Mouse (Mus musculus) midbrain, embryonic 13.5 days (tissue): Measurements from ENCODE around the gene Trak1. TPM values are rescaled to one million over a fixed set of nuclear protein-coding genes. Genes with fewer than 3 reads are reported as not detected.

Experiments
- ATAC-seq: fragments of 200-750 bp; cut with Nextera tagmentation; 2 replicates; pipeline ENCODE4 v1.8.0; 2017; ENCODE audit warnings: mild to moderate bottlenecking, moderate TSS enrichment, moderate library complexity
- H3K27ac ChIP-seq: fragments of 300-500 bp; sonication (generic); 2 replicates; pipeline ENCODE4 v1.5.1; 2015; ENCODE audit warnings: inconsistent platforms, mild to moderate bottlenecking, moderate library complexity
- H3K27me3 ChIP-seq: fragments of 300-500 bp; sonication (generic); 2 replicates; pipeline ENCODE4 v1.6.1; 2015; ENCODE audit warnings: mild to moderate bottlenecking, inconsistent platforms
- H3K36me3 ChIP-seq: fragments of 300-500 bp; sonication (generic); 2 replicates; pipeline ENCODE4 v1.6.1; 2015; ENCODE audit warnings: mild to moderate bottlenecking, inconsistent platforms
- H3K4me1 ChIP-seq: fragments of 300-500 bp; sonication (generic); replicated peaks from 2 replicates; pipeline ENCODE4 v1.6.1; 2015; ENCODE audit warnings: inconsistent platforms
- H3K4me2 ChIP-seq: fragments of 300-500 bp; sonication (generic); replicated peaks from 2 replicates; pipeline ENCODE4 v1.6.1; 2015; ENCODE audit warnings: moderate library complexity, mild to moderate bottlenecking, inconsistent platforms
- H3K4me3 ChIP-seq: fragments of 300-500 bp; sonication (generic); replicated peaks from 2 replicates; pipeline ENCODE4 v1.5.1; 2015; ENCODE audit warnings: mild to moderate bottlenecking, inconsistent platforms
- H3K9ac ChIP-seq: fragments of 300-500 bp; sonication (generic); replicated peaks from 2 replicates; pipeline ENCODE4 v1.6.1; 2015; ENCODE audit warnings: mild to moderate bottlenecking, inconsistent platforms
- H3K9me3 ChIP-seq: fragments of 300-500 bp; sonication (generic); 2 replicates; pipeline ENCODE4 v1.6.1; 2016; ENCODE audit warnings: mild to moderate bottlenecking, inconsistent platforms
- WGBS: fragments of 180-500 bp; shearing (Covaris S2); methylation state at CpG from one replicate; pipeline ENCODE4 v1.1.7; 2015; 5-methylcytosine and 5-hydroxymethylcytosine counted together
- polyA plus RNA-seq: library from polyadenylated mRNA; unstranded; fragments of >200 nt; fragmentation: Nextera tagmentation; extraction: Ambion mirVana; gene quantifications from 2 replicates; pipeline ENCODE4 v1.2.1, GENCODE M21; 2015

Trak1 gene
- polyA plus RNA-seq, 1 experiment from 2014 or later: 44.8 TPM

DNA sequence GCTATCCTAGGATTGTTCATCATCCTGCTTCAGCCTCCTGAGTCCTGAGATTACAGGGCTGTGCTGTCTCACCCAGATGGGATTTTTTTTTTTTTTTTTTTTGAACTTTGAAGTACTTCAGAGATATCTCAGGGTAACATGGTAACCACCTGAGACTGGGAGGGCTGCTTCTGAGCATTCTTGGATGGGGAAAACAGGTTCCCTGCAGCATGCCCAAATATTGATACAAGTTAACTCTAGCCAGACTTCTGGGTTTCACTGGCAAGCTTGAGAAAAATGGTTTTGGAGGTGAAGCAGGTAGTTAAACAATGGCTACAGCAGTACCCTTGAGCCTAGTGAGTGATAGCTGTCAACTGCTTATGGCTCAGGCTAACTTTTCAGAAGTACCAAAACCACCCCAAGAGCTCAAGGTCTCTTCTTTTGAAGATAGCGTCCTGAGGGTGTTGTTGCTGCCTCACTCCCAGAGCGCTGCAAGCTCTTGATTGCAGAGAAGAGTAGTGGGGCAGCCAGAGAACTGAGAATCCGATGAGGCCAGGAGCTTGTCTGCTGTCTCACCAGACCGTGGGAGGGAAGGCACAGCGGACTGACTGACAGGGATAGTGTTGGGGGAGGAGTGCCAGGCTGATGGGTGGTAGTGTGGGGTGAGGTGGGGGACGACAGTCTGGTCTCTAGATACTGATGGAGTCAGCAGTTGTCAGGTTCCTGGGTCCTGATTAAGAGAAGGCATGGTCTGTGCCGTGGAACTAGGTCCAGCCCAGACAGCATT lies 119.8 kb downstream of the Trak1 start:
- ATAC-seq: no peak
- H3K27me3 ChIP-seq: no peaks in the 10 kb centered on the region
- peaks cover 17% of the 10 kb centered on the region for H3K36me3 ChIP-seq
- no peak overlapping the region for H3K4me3 ChIP-seq
- H3K9ac ChIP-seq: no peak overlapping the region
- no peak overlapping the region for H3K27ac ChIP-seq
- H3K4me2 ChIP-seq: no peak overlapping the region
- 0 out of 2 replicates have a peak, but pooled peaks cover 3% of the 10 kb centered on the region for H3K4me1 ChIP-seq
- 81% methylated on average over 7 of the region's 7 CpGs for WGBS
- H3K9me3 ChIP-seq: no peaks in the 10 kb centered on the region

DNA sequence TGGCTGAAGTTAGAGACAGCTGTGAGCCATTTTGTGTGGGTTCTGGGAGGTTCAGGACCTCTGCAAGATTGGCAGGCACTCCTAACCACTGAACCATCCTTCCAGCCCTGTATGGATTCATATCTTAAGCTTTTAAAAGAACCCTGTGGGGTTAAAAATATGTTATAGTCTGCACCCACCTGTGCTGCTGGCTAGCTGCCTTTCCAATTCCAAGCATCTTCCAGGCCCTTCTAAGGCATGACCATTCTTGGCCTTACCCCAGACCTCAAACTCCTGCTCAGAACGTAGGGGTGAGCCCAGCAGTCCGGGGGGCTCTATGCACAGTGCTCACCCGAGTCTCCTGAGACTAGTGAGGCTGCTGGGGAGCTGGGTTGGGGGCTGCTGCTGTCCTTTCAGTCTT lies 121.7 kb downstream of the Trak1 start:
- Histone ChIP-seq H3K4me3 (no peak overlapping the region), H3K9me3 (no peaks in the 10 kb centered on the region), H3K9ac (no peak overlapping the region), H3K36me3 (peaks cover 10% of the 10 kb centered on the region), H3K4me2 (no peak overlapping the region), H3K27me3 (no peaks in the 10 kb centered on the region), H3K4me1 (peaks cover 9% of the 10 kb centered on the region; the same call in 1 of the 2 replicates), H3K27ac (no peak overlapping the region)
- WGBS: 94% methylated on average over 3 of the region's 3 CpGs
- ATAC-seq: no peak

DNA sequence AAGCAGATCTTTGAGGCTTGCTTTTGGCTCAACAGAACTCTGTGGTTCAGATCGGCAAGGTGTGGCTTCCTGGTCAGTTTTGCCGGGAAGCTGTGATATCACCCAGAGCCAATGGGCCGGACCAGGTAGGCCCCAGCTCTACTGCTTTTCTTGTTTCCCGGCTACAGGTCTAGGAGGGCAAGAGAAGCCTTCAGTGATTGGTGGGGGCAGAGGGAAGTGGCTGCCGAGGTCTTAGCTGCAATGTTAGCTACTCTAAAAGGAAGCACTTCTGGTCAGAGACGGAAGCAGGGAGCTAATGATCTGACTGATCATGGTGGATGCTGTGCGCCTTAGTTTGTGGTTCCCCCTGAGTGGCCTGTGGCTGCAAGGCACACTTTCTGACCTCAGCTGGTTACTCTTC lies 122.3 kb downstream of the Trak1 start:
- WGBS: 83% methylated on average over 7 of the region's 7 CpGs
- H3K9me3 ChIP-seq: no peaks in the 10 kb centered on the region
- peaks cover 14% of the 10 kb centered on the region; the same call in 1 of the 2 replicates for H3K4me1 ChIP-seq
- no peak overlapping the region for H3K9ac ChIP-seq
- no peak overlapping the region for H3K4me2 ChIP-seq
- H3K27me3 ChIP-seq: no peaks in the 10 kb centered on the region
- no peak overlapping the region for H3K27ac ChIP-seq
- ATAC-seq: no peak
- H3K36me3 ChIP-seq: peaks cover 7% of the 10 kb centered on the region; the same call in 1 of the 2 replicates
- no peak overlapping the region for H3K4me3 ChIP-seq

GRCm38 (mm10) chr9:121420817-121421216 lies 123.5 kb downstream of the Trak1 start:
- 93% methylated on average over 6 of the region's 6 CpGs for WGBS
- H3K4me2 ChIP-seq: no peak overlapping the region
- H3K27ac ChIP-seq: no peak overlapping the region
- H3K9ac ChIP-seq: no peak overlapping the region
- no peaks in the 10 kb centered on the region for H3K27me3 ChIP-seq
- no peaks in the 10 kb centered on the region for H3K9me3 ChIP-seq
- peaks cover 13% of the 10 kb centered on the region; the same call in 1 of the 2 replicates for H3K4me1 ChIP-seq
- no peak for ATAC-seq
- H3K4me3 ChIP-seq: no peak overlapping the region
- peaks cover 5% of the 10 kb centered on the region; the same call in 1 of the 2 replicates for H3K36me3 ChIP-seq

DNA sequence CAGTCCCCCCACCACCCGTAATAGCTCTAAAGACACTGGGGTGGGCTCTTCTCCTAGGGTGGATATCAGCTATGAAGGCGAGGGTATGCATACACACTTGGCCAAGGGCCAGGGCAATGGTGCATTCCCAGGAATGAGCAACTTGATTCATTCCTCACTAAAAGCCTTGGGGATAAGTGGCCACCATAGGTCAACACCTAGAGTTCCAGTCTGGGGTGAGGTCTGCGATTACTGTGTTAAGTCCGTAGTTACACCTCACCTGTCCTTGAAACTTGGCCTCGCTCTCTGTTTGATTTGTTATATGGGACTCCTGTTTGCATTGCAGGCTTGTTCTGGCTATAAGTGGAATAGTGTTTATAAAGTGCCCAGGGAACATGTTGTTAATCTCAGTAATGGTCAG lies 125.1 kb downstream of the Trak1 start:
- Histone ChIP-seq H3K27me3 (no peaks in the 10 kb centered on the region), H3K4me1 (peaks cover 16% of the 10 kb centered on the region; the same call in 1 of the 2 replicates), H3K4me2 (no peak overlapping the region), H3K36me3 (no peaks in the 10 kb centered on the region), H3K4me3 (no peak overlapping the region), H3K9me3 (no peaks in the 10 kb centered on the region), H3K9ac (no peak overlapping the region), H3K27ac (no peak overlapping the region)
- ATAC-seq: no peak
- WGBS: 91% methylated on average over 5 of the region's 5 CpGs

- Histone ChIP-seq H3K4me2 (no peak overlapping the region), H3K4me3 (no peak overlapping the region), H3K36me3 (no peaks in the 10 kb centered on the region), H3K9me3 (no peaks in the 10 kb centered on the region), H3K9ac (no peak overlapping the region), H3K27ac (no peak overlapping the region), H3K4me1 (peaks cover 16% of the 10 kb centered on the region; the same call in 1 of the 2 replicates), H3K27me3 (no peaks in the 10 kb centered on the region)
- ATAC-seq: no peak
- 91% methylated on average over 6 of the region's 6 CpGs for WGBS
Measured at GRCm38 (mm10) chr9:121423621-121424020, 126.3 kb downstream of the Trak1 start.

GRCm38 (mm10) chr9:121424281-121425164 lies 127.2 kb downstream of the Trak1 start:
- H3K4me1 ChIP-seq: peaks cover 17% of the 10 kb centered on the region; the same call in 1 of the 2 replicates
- WGBS: 77% methylated on average over 16 of the region's 16 CpGs
- H3K9ac ChIP-seq: no peak overlapping the region
- H3K36me3 ChIP-seq: no peaks in the 10 kb centered on the region
- H3K4me2 ChIP-seq: no peak overlapping the region
- no peaks in the 10 kb centered on the region for H3K27me3 ChIP-seq
- H3K9me3 ChIP-seq: no peaks in the 10 kb centered on the region
- H3K4me3 ChIP-seq: no peak overlapping the region
- H3K27ac ChIP-seq: no peak overlapping the region
- ATAC-seq: no peak

DNA sequence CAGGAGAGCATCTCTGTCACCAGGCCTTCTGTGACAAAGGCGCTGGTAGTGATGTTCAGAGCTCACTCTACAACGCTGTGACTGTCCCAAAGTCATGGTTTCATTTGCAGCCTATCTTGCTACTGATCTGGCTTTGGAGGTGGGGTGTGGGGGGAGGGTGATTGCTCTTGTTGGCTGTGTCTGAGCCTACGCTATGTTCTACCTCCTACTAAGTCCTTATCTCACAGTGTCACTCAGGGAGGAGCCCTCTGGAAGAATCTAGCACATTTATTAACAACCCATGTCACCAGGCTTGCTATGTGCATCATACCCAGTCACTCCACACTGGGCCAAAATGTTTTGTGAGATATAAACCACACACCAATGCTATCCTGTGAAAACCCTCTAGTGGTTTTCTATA lies 129.1 kb downstream of the Trak1 start:
- Histone ChIP-seq H3K4me3 (no peak overlapping the region), H3K4me2 (no peak overlapping the region), H3K36me3 (no peaks in the 10 kb centered on the region), H3K9me3 (no peaks in the 10 kb centered on the region), H3K9ac (no peak overlapping the region), H3K27ac (no peak overlapping the region), H3K27me3 (no peaks in the 10 kb centered on the region), H3K4me1 (peaks cover 31% of the 10 kb centered on the region; the same call in 1 of the 2 replicates)
- 88% methylated on average over 3 of the region's 3 CpGs for WGBS
- no peak for ATAC-seq

GRCm38 (mm10) chr9:121426902-121427301 lies 129.6 kb downstream of the Trak1 start:
- H3K4me2 ChIP-seq: no peak overlapping the region
- 95% methylated on average over 5 of the region's 5 CpGs for WGBS

DNA sequence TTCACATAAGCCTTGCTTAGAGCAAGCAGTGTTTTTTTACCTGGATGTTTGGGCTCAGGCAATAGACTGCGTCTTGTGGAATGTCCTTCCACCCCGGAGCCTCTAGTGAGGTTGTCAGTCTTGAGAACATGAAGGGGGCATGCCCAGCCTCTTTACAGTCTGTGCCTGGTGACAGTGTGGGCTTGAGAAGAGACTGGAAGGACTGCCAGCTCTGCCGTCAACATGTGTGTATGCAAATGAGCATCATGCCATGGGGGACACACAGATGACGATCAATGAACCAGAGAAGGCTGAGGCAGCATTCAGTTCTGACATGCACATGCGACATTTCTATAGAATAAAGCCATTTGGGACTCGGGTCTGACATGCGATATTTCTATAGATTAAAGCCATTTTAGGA lies 132.3 kb downstream of the Trak1 start:
- no peaks in the 10 kb centered on the region for H3K27me3 ChIP-seq
- H3K36me3 ChIP-seq: peaks cover 4% of the 10 kb centered on the region; the same call in 1 of the 2 replicates
- ATAC-seq: 0 out of 2 replicates have a peak, but pooled peaks have one; percentile 34
- 73% methylated on average over 7 of the region's 7 CpGs for WGBS
- H3K4me3 ChIP-seq: no peak overlapping the region
- H3K27ac ChIP-seq: no peak overlapping the region
- peaks cover 23% of the 10 kb centered on the region; the same call in 1 of the 2 replicates for H3K4me1 ChIP-seq
- H3K4me2 ChIP-seq: no peak overlapping the region
- no peaks in the 10 kb centered on the region for H3K9me3 ChIP-seq
- H3K9ac ChIP-seq: no peak overlapping the region

More at GRCm38 (mm10) chr9:121426902-121427301, 129.6 kb downstream of the Trak1 start:
- no peak for ATAC-seq
- Histone ChIP-seq H3K27ac (no peak overlapping the region), H3K4me1 (peaks cover 31% of the 10 kb centered on the region; the same call in 1 of the 2 replicates), H3K27me3 (no peaks in the 10 kb centered on the region), H3K9ac (no peak overlapping the region), H3K36me3 (no peaks in the 10 kb centered on the region), H3K4me3 (no peak overlapping the region), H3K9me3 (no peaks in the 10 kb centered on the region)

DNA sequence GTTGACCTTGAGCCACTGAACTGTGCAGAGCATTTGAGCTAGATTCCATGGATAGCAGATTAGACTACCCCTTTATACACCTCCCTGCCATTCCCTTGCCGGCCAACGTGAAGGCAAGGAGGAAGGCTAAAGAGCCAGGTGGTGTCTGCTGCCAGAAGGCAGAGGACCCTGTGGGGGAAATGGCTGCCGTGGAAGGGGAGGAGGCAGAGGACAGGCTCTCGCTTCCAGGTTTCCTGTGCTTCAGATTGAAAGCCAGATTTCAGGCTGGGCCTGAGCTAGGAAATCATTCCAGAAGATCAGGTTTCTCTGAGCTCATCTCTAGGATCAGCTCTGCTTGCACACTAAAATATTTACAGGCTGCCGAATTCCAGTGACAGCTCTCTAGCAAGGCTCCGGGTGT lies 133.1 kb downstream of the Trak1 start:
- Histone ChIP-seq H3K4me1 (peaks cover 23% of the 10 kb centered on the region; the same call in 1 of the 2 replicates), H3K27ac (peak overlapping the region; percentile 37)
- 72% methylated on average over 6 of the region's 6 CpGs for WGBS

More for the DNA sequence above, 133.1 kb downstream of the Trak1 start:
- no peak overlapping the region for H3K4me3 ChIP-seq
- H3K4me2 ChIP-seq: no peak overlapping the region
- no peaks in the 10 kb centered on the region for H3K27me3 ChIP-seq
- no peaks in the 10 kb centered on the region for H3K9me3 ChIP-seq
- H3K36me3 ChIP-seq: peaks cover 4% of the 10 kb centered on the region; the same call in 1 of the 2 replicates
- ATAC-seq: no peak
- no peak overlapping the region for H3K9ac ChIP-seq
